Mouse (Mus musculus) heart, embryonic 11.5 days (tissue): ENCODE measurements around the gene Ndufs5. TPM values are rescaled to one million over a fixed set of nuclear protein-coding genes. Genes with fewer than 3 reads are reported as not detected.

Experiments
- ATAC-seq: fragments of 200-750 bp; cut with Nextera tagmentation; replicated peaks from 2 replicates; pipeline ENCODE4 v1.8.0; 2017; ENCODE audit warnings: moderate library complexity; ENCODE audit not compliant: insufficient number of reproducible peaks, low FRiP score, low TSS enrichment
- H3K27ac ChIP-seq: fragments of 300-500 bp; sonication (generic); 2 replicates; pipeline ENCODE4 v1.5.1; 2014; ENCODE audit warnings: mild to moderate bottlenecking, low read depth, low read length
- H3K27me3 ChIP-seq: fragments of 300-500 bp; sonication (generic); 2 replicates; pipeline ENCODE4 v1.6.1; 2014; ENCODE audit warnings: mild to moderate bottlenecking, low read length, mixed read lengths; ENCODE audit not compliant: control insufficient read depth, insufficient read depth
- H3K36me3 ChIP-seq: fragments of 300-500 bp; sonication (generic); 2 replicates; pipeline ENCODE4 v1.6.1; 2014; ENCODE audit warnings: mild to moderate bottlenecking, low read length, moderate library complexity, mixed read lengths; ENCODE audit not compliant: control insufficient read depth, insufficient read depth
- H3K4me1 ChIP-seq: fragments of 300-500 bp; sonication (generic); 2 replicates; pipeline ENCODE4 v1.6.1; 2014; ENCODE audit warnings: low read length; ENCODE audit not compliant: control insufficient read depth, insufficient read depth
- H3K4me2 ChIP-seq: fragments of 300-500 bp; sonication (generic); 2 replicates; pipeline ENCODE4 v1.6.1; 2014; ENCODE audit warnings: mild to moderate bottlenecking, moderate library complexity
- H3K4me3 ChIP-seq: fragments of 300-500 bp; sonication (generic); 2 replicates; pipeline ENCODE4 v1.5.1; 2014; ENCODE audit warnings: low read depth, low read length
- H3K9ac ChIP-seq: fragments of 300-500 bp; sonication (generic); 2 replicates; pipeline ENCODE4 v1.6.1; 2014; ENCODE audit warnings: mild to moderate bottlenecking, low read depth, low read length, moderate library complexity
- H3K9me3 ChIP-seq: fragments of 300-500 bp; sonication (generic); replicated peaks from 2 replicates; pipeline ENCODE4 v1.6.1; 2016; ENCODE audit warnings: low read length; ENCODE audit not compliant: control insufficient read depth
- WGBS: fragments of 180-500 bp; shearing (Covaris S2); extraction: QIAGEN DNeasy Blood & Tissue Kit; methylation state at CpG from one replicate; pipeline ENCODE4 v1.1.7; 2014; ENCODE audit not compliant: insufficient replicate concordance; 5-methylcytosine and 5-hydroxymethylcytosine counted together
- polyA plus RNA-seq: library from polyadenylated mRNA; unstranded; fragments of >200 nt; fragmentation: Nextera tagmentation; extraction: Ambion mirVana; gene quantifications from 2 replicates; pipeline ENCODE4 v1.2.1, GENCODE M21; 2014

Ndufs5 gene
- polyA plus RNA-seq, 1 experiment from 2014 or later: 490 TPM

DNA sequence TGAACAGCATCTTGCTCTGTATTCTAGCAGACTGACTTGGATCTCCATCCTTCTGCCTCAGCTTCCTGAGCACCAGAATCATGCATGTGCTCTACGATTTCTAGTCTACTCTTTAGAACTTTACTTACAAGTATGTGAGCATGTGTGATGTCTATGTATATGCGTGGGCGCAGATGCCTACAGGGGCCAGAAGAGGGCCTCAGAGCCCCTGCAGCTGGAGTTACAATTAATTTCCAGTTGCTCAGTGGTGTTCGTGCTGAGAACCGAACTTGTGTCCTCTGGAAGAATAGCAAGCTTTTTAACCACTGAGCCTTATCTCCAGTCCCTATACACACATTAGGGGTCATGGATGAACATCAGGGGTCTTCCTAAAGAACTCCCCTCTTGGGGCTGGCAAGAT is 10.7 kb downstream of the Ndufs5 start:
- Histone ChIP-seq H3K27me3 (no peaks in the 10 kb centered on the region), H3K4me3 (no peak overlapping the region), H3K9me3 (no peaks in the 10 kb centered on the region), H3K36me3 (peaks cover 3% of the 10 kb centered on the region; the same call in 1 of the 2 replicates), H3K4me2 (no peak overlapping the region), H3K4me1 (no peaks in the 10 kb centered on the region), H3K9ac (no peak overlapping the region), H3K27ac (no peak overlapping the region)
- WGBS: 90% methylated on average over 5 of the region's 5 CpGs
- ATAC-seq: no peak

DNA sequence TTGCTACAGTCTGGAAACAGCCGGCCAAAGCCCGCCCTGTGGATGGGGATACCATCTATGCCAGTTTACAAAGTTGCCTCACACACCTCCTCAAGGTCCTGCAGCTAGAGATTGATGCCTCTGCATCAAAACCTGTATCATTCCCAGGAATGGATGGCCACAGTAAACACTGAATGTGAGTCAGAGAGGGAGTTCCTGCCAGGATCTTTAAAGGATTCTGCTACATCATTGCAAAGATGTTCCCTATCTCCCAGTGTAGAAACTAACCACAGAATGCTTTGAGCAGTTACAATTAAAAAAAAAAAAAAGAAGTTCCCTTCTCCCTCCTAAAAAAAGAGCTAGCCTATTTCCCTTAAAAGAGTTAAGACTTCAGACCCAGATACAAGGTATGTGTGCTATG is 12.7 kb downstream of the Ndufs5 start:
- no peaks in the 10 kb centered on the region for H3K36me3 ChIP-seq
- WGBS: 93% methylated on average over 2 of the region's 2 CpGs
- H3K27ac ChIP-seq: no peak overlapping the region
- no peaks in the 10 kb centered on the region for H3K4me1 ChIP-seq
- no peak overlapping the region for H3K4me3 ChIP-seq
- H3K27me3 ChIP-seq: no peaks in the 10 kb centered on the region
- no peak overlapping the region for H3K4me2 ChIP-seq
- no peaks in the 10 kb centered on the region for H3K9me3 ChIP-seq
- no peak overlapping the region for H3K9ac ChIP-seq
- no peak for ATAC-seq

DNA sequence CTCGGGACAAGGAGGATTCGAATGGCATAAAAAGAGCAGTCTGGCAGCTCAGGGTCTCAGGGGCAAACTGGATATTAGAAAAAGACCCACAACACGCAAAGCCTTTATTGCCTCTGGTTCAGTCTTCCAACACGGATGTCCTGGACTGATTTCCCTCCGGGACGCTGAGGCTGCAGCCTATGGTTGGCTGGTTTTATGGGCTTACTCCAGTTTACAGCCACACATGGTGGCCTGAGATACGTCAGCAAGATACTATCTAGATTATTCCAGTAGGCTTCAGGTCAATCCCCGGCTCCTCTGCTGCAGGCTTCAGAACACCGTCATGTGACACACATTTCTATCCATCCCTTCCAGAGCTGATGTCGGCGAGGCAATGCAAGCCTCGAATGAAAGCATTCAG is 24.6 kb downstream of the Ndufs5 start:
- H3K36me3 ChIP-seq: no peaks in the 10 kb centered on the region
- no peak overlapping the region for H3K27ac ChIP-seq
- H3K4me3 ChIP-seq: no peak overlapping the region
- 83% methylated on average over 12 of the region's 12 CpGs for WGBS
- ATAC-seq: no peak
- H3K9ac ChIP-seq: no peak overlapping the region
- H3K27me3 ChIP-seq: no peaks in the 10 kb centered on the region
- no peak overlapping the region for H3K4me2 ChIP-seq
- H3K4me1 ChIP-seq: no peaks in the 10 kb centered on the region
- H3K9me3 ChIP-seq: no peaks in the 10 kb centered on the region

DNA sequence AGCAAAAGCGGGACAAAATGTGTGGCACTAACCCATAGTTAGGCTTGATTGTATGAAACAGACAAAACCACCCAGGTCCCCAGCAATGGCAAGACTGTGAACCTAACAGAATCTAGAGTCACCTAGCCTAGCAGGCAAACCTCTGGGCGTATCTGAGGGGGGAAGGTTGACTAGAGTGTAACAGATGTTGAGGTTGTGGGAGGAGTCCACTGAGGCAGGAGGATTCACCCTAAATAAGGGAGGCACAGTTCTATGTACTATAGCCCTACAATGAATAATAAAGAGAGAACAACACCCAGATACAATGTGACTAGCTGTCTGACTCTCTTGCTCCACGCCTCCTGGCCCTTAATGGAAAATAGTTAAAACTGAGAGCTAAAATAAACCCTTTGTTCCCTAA is 25.9 kb downstream of the Ndufs5 start:
- Histone ChIP-seq H3K4me3 (no peak overlapping the region), H3K9ac (no peak overlapping the region), H3K27me3 (no peaks in the 10 kb centered on the region), H3K4me1 (no peaks in the 10 kb centered on the region), H3K36me3 (no peaks in the 10 kb centered on the region), H3K4me2 (no peak overlapping the region), H3K27ac (no peak overlapping the region), H3K9me3 (no peaks in the 10 kb centered on the region)
- WGBS: 78% methylated on average over 3 of the region's 3 CpGs
- no peak for ATAC-seq

DNA sequence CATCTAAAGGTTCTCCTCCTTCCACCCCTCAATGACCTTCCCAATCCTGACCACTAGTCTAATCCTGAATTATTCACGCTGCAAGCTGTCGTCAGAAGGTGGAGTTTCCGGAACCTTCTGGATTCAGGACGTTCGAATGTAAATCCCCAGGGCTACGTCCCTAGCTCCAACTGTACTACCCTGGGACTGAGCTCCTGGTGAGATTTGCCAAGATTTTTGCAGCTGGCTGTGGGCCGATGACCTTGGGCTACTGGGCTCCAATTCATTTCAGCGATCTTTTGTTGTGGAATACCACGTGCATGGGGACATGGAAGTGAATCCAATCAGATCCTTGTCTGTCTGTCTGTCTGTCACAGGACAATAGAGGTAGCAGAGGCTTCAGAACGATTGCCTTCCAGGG is 27.7 kb downstream of the Ndufs5 start:
- H3K4me2 ChIP-seq: no peak overlapping the region
- H3K36me3 ChIP-seq: no peaks in the 10 kb centered on the region
- H3K4me3 ChIP-seq: no peak overlapping the region
- H3K9me3 ChIP-seq: no peaks in the 10 kb centered on the region
- peaks cover 9% of the 10 kb centered on the region; the same call in 1 of the 2 replicates for H3K27me3 ChIP-seq
- WGBS: 77% methylated on average over 10 of the region's 10 CpGs
- no peak overlapping the region for H3K27ac ChIP-seq
- no peak for ATAC-seq
- H3K9ac ChIP-seq: no peak overlapping the region
- peaks cover 13% of the 10 kb centered on the region for H3K4me1 ChIP-seq

DNA sequence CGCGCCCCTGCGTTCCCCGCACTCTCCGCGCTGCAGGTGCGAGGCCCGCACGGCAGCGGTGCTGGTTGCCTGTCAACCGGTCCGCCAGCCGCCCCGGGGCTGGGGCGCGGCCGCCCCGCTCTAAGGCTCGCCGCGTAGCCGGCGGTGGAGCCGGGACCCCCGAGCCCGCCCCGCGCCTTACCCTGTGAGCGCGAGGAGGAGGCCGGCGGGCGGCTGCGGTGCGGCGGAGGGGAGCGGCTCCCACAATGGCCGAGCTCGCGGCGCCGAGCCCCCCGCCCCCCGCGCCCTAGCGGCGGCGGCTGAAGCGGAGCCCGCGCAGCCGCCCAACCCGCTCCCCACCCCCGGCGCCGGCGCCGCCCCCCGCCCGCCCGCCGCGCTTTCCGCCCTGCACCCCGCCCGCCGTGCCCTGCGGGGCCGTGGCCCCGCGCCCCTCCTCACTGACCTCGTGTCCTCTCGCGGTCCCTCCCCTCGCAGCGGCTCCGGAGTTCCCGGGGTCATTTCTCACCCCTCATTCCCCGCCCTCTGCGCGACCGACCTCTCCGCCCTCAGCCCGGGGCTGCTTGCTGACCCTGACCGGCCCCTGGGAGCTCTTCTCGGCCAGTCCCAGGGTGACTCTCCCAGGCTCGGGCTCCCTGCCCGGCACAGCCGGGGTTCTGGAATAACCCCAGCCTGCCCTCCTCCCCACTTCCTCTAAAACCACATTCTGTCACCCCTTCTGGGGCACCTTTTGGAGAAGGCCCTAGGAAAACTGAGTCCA is 30.8 kb downstream of the Ndufs5 start:
- Histone ChIP-seq H3K9me3 (no peaks in the 10 kb centered on the region), H3K4me2 (peak overlapping the region; percentile 99), H3K4me1 (peaks cover 13% of the 10 kb centered on the region), H3K4me3 (peak overlapping the region; percentile 84), H3K9ac (peak overlapping the region; percentile 80), H3K27me3 (peaks cover 11% of the 10 kb centered on the region; the same call in 1 of the 2 replicates), H3K27ac (peak overlapping the region; percentile 29; the same call in 1 of the 2 replicates), H3K36me3 (no peaks in the 10 kb centered on the region)
- ATAC-seq: peak; percentile 45
- under 1% methylated on average over 45 of the region's 89 CpGs for WGBS

DNA sequence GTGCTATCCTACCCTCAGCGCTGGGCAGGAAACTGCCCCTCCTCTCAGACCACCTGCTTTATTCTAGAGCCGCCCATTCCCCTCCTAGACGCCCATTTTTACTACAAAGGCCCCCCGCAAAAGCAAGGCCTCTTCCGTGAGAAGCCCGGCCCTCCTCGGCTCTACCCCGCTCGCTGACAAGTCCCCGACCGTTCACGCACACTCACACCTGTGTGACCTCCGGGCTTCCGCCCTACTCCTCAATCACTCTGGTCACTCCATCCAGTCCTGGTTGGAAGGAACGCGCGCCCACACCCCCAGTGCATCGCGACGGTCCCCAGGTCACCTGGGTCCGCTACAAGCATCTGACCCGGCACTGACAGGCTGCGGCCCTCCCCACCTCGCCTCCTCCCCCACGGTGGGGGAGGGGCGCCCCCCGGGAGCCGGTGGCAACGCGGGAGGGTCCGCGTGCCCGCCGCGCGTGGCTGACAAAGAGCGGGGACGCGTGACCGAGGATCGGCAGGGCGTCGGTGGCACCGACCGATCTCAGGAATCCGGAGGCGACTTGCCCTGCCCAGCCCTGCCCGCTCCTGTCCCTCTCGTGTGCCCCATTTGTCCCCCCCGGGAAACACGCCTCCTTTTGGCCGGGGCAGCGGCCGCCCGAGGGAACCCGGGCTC is 31.5 kb downstream of the Ndufs5 start:
- Histone ChIP-seq H3K27me3 (peaks cover 11% of the 10 kb centered on the region; the same call in 1 of the 2 replicates), H3K9me3 (no peaks in the 10 kb centered on the region), H3K27ac (peak overlapping the region; percentile 29; the same call in 1 of the 2 replicates), H3K36me3 (no peaks in the 10 kb centered on the region), H3K4me2 (peak overlapping the region; percentile 99), H3K4me3 (peak overlapping the region; percentile 84), H3K4me1 (peaks cover 18% of the 10 kb centered on the region), H3K9ac (peak overlapping the region; percentile 80)
- WGBS: under 1% methylated on average over 56 of the region's 56 CpGs
- peak; percentile 27 for ATAC-seq

DNA sequence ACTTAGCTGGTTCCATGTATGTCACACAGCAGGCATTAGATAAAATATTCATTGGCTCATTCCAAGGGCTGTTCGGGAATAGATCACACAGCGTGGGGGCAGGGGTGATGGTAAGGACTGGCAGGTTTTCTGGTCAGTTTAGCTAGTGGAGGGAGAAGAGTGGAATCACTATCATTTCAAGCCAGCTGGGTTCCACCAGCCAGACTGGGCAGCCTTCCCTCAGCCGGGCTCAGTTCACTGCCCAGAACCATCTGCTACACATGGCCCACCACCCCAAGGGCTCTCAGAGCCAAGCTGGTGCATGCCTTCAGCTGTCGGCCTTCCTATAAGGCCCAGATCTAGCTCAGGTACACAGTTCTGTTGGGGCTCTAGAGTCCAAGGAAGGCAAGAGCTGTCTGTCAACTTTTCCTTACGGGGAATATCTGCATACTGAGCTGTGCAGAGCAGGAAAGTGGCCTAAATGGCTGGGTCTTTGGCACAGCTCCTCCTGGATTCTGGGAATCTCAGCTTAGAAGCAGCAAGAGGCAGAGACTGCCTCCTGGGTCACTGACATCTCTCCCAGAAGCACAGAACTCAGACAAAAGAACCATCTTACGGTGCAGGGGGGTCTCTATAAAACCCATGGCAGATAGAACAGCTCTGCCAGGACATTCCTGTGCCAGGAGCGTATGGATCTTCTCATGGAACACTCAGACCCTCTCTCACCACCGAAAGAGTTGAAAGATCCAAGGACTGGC is 32.3 kb downstream of the Ndufs5 start:
- WGBS: 54% methylated on average over 8 of the region's 8 CpGs
- Histone ChIP-seq H3K27me3 (peaks cover 11% of the 10 kb centered on the region; the same call in 1 of the 2 replicates), H3K4me2 (peak overlapping the region; percentile 99), H3K36me3 (no peaks in the 10 kb centered on the region), H3K27ac (no peak overlapping the region), H3K4me1 (peaks cover 25% of the 10 kb centered on the region), H3K9ac (no peak overlapping the region), H3K9me3 (no peaks in the 10 kb centered on the region), H3K4me3 (peak overlapping the region; percentile 84)
- ATAC-seq: no peak
